Comparison of ENCODE assay signal across 12 mouse cellular contexts in the genomic region with DNA sequence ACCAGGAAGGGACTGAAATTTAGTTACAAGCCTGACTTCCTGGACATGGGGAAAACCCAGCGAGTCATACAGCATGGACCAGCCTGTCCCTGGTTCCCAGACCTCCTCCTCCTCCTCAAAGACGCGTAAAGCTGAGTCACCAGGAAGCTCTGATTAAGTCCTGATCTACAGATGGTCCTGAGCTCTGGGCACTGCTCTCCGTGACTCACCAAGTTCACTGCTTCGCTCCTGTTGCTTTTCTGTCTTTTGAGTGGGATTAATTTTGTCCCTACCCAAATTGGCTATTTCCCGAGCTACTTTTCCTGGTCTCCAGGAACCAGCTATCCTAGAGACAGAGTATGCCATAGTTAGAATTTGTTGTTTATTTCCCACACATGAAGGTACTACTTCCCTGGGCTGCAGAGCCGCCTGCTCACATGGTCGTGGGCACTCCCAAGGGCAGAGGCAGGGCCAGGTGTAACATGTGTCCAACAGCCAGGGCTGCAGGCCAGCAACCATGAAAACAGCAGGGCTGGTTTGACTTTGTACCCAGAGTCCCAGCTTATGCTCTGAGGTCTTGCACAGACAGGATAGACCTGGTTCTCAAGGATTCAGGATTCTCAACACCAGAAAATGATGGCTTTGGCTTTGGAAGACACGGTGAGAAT. TPM values are rescaled to one million over a fixed set of nuclear protein-coding genes. Genes with fewer than 3 reads are reported as not detected.
DNase-seq lines count a peak whose midpoint lies in the region; ATAC-seq and TF ChIP-seq lines count a peak whose summit lies in the region.
"Had no signal": no experiment of that assay in that cellular context is flagged by ENCODE, and none has a peak within 500 bp of the region (broad histone marks: within the 10 kb centered on the region; RNA-seq: fewer than 3 reads in every experiment).

No protein-coding gene starts in this region.

- intact Hi-C loops in left cerebral cortex, postnatal 25 days (cut with DNase I): loop anchor here (1.0 to 10.0 kb wide), 3 partner anchors 119 to 347 kb away; no protein-coding TSS in a partner anchor
- intact Hi-C loops in left cerebral cortex, postnatal 14 days (cut with DNase I): loop anchor here (2.0 to 10.0 kb wide), 3 partner anchors 55 to 347 kb away; no protein-coding TSS in a partner anchor

- DNase-seq in left cerebral cortex, postnatal 25 days (ENCODE audit: low spot score in 2 of 2): peak; percentile 13 to 76
- DNase-seq in left cerebral cortex, postnatal 14 days (ENCODE audit: low spot score in 2 of 2): no peak
- DNase-seq in Muller cell, postnatal 12 days (ENCODE audit: inconsistent ontology term): peak; percentile 72
- peak; percentile 19 to 54 for DNase-seq in kidney, postnatal 4 days
- no peak for DNase-seq in hindbrain, embryonic 11.5 days (ENCODE audit: low spot score)
- no peak for DNase-seq in limb, embryonic 10.5 days (ENCODE audit: low spot score)
- no peak for DNase-seq in forebrain, embryonic 14.5 days (ENCODE audit: low spot score)

- H3K9me3 ChIP-seq in hindbrain, embryonic 11.5 days (ENCODE audit: control insufficient read depth, low read length): no peaks in the 10 kb centered on the region
- no peaks in the 10 kb centered on the region for H3K9me3 ChIP-seq in limb, embryonic 10.5 days (replicated peaks)
- no peaks in the 10 kb centered on the region for H3K9me3 ChIP-seq in forebrain, embryonic 14.5 days (replicated peaks; ENCODE audit: control insufficient read depth, low read length)
- H3K9me3 ChIP-seq: embryonic facial prominence, embryonic 12.5 days; heart, embryonic 15.5 days; lung, embryonic 15.5 days; neural tube, embryonic 12.5 days had no signal

- H3K27me3 ChIP-seq in hindbrain, embryonic 11.5 days (ENCODE audit: control insufficient read depth, insufficient read depth, low read length): no peaks in the 10 kb centered on the region
- H3K27me3 ChIP-seq in limb, embryonic 10.5 days (ENCODE audit: low read depth, poor library complexity, severe bottlenecking): no peaks in the 10 kb centered on the region
- H3K27me3 ChIP-seq in forebrain, embryonic 14.5 days (replicated peaks; ENCODE audit: control insufficient read depth, insufficient read depth, low read length): no peaks in the 10 kb centered on the region
- H3K27me3 ChIP-seq: embryonic facial prominence, embryonic 12.5 days; heart, embryonic 15.5 days; lung, embryonic 15.5 days; neural tube, embryonic 12.5 days had no signal

- no peak overlapping the region for H3K4me3 ChIP-seq in embryonic fibroblast, embryonic 13.5 days (ENCODE audit: insufficient read depth, low read length)
- no peak overlapping the region for H3K4me3 ChIP-seq in hindbrain, embryonic 11.5 days (ENCODE audit: low read depth, low read length)
- H3K4me3 ChIP-seq in limb, embryonic 10.5 days: no peak overlapping the region
- no peak overlapping the region for H3K4me3 ChIP-seq in forebrain, embryonic 14.5 days (ENCODE audit: low read depth, low read length)
- H3K4me3 ChIP-seq: embryonic facial prominence, embryonic 12.5 days; heart, embryonic 15.5 days; lung, embryonic 15.5 days; neural tube, embryonic 12.5 days had no signal

- H3K27ac ChIP-seq in embryonic fibroblast, embryonic 13.5 days (ENCODE audit: insufficient read depth, low read length): peak overlapping the region; percentile 53
- no peak overlapping the region for H3K27ac ChIP-seq in hindbrain, embryonic 11.5 days (ENCODE audit: low read depth, low read length)
- no peak overlapping the region for H3K27ac ChIP-seq in limb, embryonic 10.5 days
- H3K27ac ChIP-seq in forebrain, embryonic 14.5 days (ENCODE audit: low read depth, low read length): no peak overlapping the region
- H3K27ac ChIP-seq: embryonic facial prominence, embryonic 12.5 days; heart, embryonic 15.5 days; lung, embryonic 15.5 days; neural tube, embryonic 12.5 days had no signal

- H3K4me1 ChIP-seq in embryonic fibroblast, embryonic 13.5 days (ENCODE audit: control insufficient read depth, insufficient read depth, low read length): peaks cover 10% of the 10 kb centered on the region; the same call in 1 of the 2 replicates
- H3K4me1 ChIP-seq in hindbrain, embryonic 11.5 days (replicated peaks; ENCODE audit: control insufficient read depth, insufficient read depth, low read length): no peaks in the 10 kb centered on the region
- peaks cover 6% of the 10 kb centered on the region; the same call in 1 of the 2 replicates for H3K4me1 ChIP-seq in limb, embryonic 10.5 days
- H3K4me1 ChIP-seq in forebrain, embryonic 14.5 days (ENCODE audit: control insufficient read depth, insufficient read depth, low read length): no peaks in the 10 kb centered on the region
- H3K4me1 ChIP-seq: embryonic facial prominence, embryonic 12.5 days; heart, embryonic 15.5 days; lung, embryonic 15.5 days; neural tube, embryonic 12.5 days had no signal

- H3K36me3 ChIP-seq in hindbrain, embryonic 11.5 days (ENCODE audit: control insufficient read depth, insufficient read depth, low read length): no peaks in the 10 kb centered on the region
- H3K36me3 ChIP-seq in limb, embryonic 10.5 days: no peaks in the 10 kb centered on the region
- H3K36me3 ChIP-seq in forebrain, embryonic 14.5 days (ENCODE audit: control insufficient read depth, insufficient read depth, low read length): no peaks in the 10 kb centered on the region
- H3K36me3 ChIP-seq: embryonic facial prominence, embryonic 12.5 days; heart, embryonic 15.5 days; lung, embryonic 15.5 days; neural tube, embryonic 12.5 days had no signal

- no peak overlapping the region for H3K4me2 ChIP-seq in hindbrain, embryonic 11.5 days (replicated peaks; ENCODE audit: low read depth, low read length)
- no peak overlapping the region for H3K4me2 ChIP-seq in forebrain, embryonic 14.5 days (ENCODE audit: low read length)
- H3K4me2 ChIP-seq: embryonic facial prominence, embryonic 12.5 days; heart, embryonic 15.5 days; lung, embryonic 15.5 days; neural tube, embryonic 12.5 days had no signal

- H3K9ac ChIP-seq in hindbrain, embryonic 11.5 days (ENCODE audit: low read depth, low read length): no peak overlapping the region
- no peak overlapping the region for H3K9ac ChIP-seq in forebrain, embryonic 14.5 days (ENCODE audit: low read length)
- H3K9ac ChIP-seq: embryonic facial prominence, embryonic 12.5 days; heart, embryonic 15.5 days; lung, embryonic 15.5 days; neural tube, embryonic 12.5 days had no signal

- TF ChIP-seq POLR2A in embryonic fibroblast, embryonic 13.5 days (IDR thresholded peaks at IDR 0.05; ENCODE audit: low read depth, low read length): no peak

- WGBS in hindbrain, embryonic 11.5 days: 87% methylated on average over 9 of the region's 9 CpGs
- 80% methylated on average over 9 of the region's 9 CpGs for WGBS in limb, embryonic 10.5 days
- WGBS in forebrain, embryonic 14.5 days: 82% methylated on average over 9 of the region's 9 CpGs

- ATAC-seq in hindbrain, embryonic 11.5 days (ENCODE audit: low FRiP score): no peak
- ATAC-seq in forebrain, embryonic 14.5 days: no peak

- TF ChIP-seq CTCF in embryonic fibroblast, embryonic 13.5 days (IDR thresholded peaks at IDR 0.05; ENCODE audit: borderline replicate concordance, insufficient read depth, low read length): no peak

RNA-seq across cellular contexts. Expression of a gene that starts 2.2 kb away (rescaled TPM):
- total RNA-seq in left cerebral cortex, postnatal 25 days (2021): under 1 TPM; 0.39 to 0.80 TPM
- 1 to 10 TPM in 1 of 2 experiments, under 1 TPM in 1; 0.76 to 1.3 TPM for total RNA-seq in left cerebral cortex, postnatal 14 days (2021)
- not detected in 2 replicates for polyA plus RNA-seq in embryonic fibroblast, embryonic 13.5 days (2011; ENCODE audit: insufficient read length, low read depth, missing spikeins)
- not detected in 2 replicates for polyA plus RNA-seq in hindbrain, embryonic 11.5 days (2014; fragmentation: Nextera tagmentation; extraction: Ambion mirVana)
- not detected in 2 replicates for polyA plus RNA-seq in limb, embryonic 10.5 days (2016; fragmentation: Nextera tagmentation; extraction: Ambion mirVana)
- not detected in 2 replicates for polyA plus RNA-seq in forebrain, embryonic 14.5 days (2014; fragmentation: Nextera tagmentation; extraction: Ambion mirVana)
- polyA plus RNA-seq: embryonic facial prominence, embryonic 12.5 days; heart, embryonic 15.5 days; neural tube, embryonic 12.5 days had no signal

RNA-seq across cellular contexts. Expression of a gene that starts 46.8 kb away (rescaled TPM):
- 10 to 100 TPM; 15.7 to 18.5 TPM for total RNA-seq in left cerebral cortex, postnatal 25 days (2021)
- 10 to 100 TPM; 13.3 to 14.2 TPM for total RNA-seq in left cerebral cortex, postnatal 14 days (2021)
- polyA plus RNA-seq in embryonic fibroblast, embryonic 13.5 days (2011; ENCODE audit: insufficient read length, low read depth, missing spikeins): 27.2 and 33.7 TPM in 2 replicates
- 75.2 and 79.4 TPM in 2 replicates for polyA plus RNA-seq in hindbrain, embryonic 11.5 days (2014; fragmentation: Nextera tagmentation; extraction: Ambion mirVana)
- 63.9 and 72.4 TPM in 2 replicates for polyA plus RNA-seq in limb, embryonic 10.5 days (2016; fragmentation: Nextera tagmentation; extraction: Ambion mirVana)
- polyA plus RNA-seq in forebrain, embryonic 14.5 days (2014; fragmentation: Nextera tagmentation; extraction: Ambion mirVana): 60.2 and 64.3 TPM in 2 replicates

RNA-seq across cellular contexts. Expression of a gene that starts 47.4 kb away (rescaled TPM):
- not detected for total RNA-seq in left cerebral cortex, postnatal 25 days (2021)
- total RNA-seq in left cerebral cortex, postnatal 14 days (2021): not detected
- not detected in 2 replicates for polyA plus RNA-seq in embryonic fibroblast, embryonic 13.5 days (2011; ENCODE audit: insufficient read length, low read depth, missing spikeins)
- not detected in 2 replicates for polyA plus RNA-seq in hindbrain, embryonic 11.5 days (2014; fragmentation: Nextera tagmentation; extraction: Ambion mirVana)
- polyA plus RNA-seq in limb, embryonic 10.5 days (2016; fragmentation: Nextera tagmentation; extraction: Ambion mirVana): 0.05 TPM in 1 of 2 replicates, not detected in the other
- not detected in 2 replicates for polyA plus RNA-seq in forebrain, embryonic 14.5 days (2014; fragmentation: Nextera tagmentation; extraction: Ambion mirVana)
- polyA plus RNA-seq: embryonic facial prominence, embryonic 12.5 days; heart, embryonic 15.5 days; lung, embryonic 15.5 days; neural tube, embryonic 12.5 days had no signal

Comparison
In these comparisons a context has a peak if more than half of its experiments do, and no peak if none do; other contexts are left out.
1. DNase-seq: peak in left cerebral cortex, postnatal 25 days (2 of 2), Muller cell, postnatal 12 days (single experiment) and kidney, postnatal 4 days (2 of 2); none in left cerebral cortex, postnatal 14 days (0 of 2), hindbrain, embryonic 11.5 days (single experiment), limb, embryonic 10.5 days (single experiment) and forebrain, embryonic 14.5 days (single experiment).